Mouse (Mus musculus) cerebellum, adult 2 months (tissue): ENCODE results near the gene Pecam1. TPM values are rescaled to one million over a fixed set of nuclear protein-coding genes. Genes with fewer than 3 reads are reported as not detected.
A peak's percentile ranks its signal among the peaks of the same experiment; 100 is the strongest.
"Not testable (repeated sequence)": the region's sequence is repeated elsewhere in the genome, so short reads cannot be mapped to it uniquely, and the experiment has no call there.

Experiments
- DNase-seq, 2 experiments: peaks; one replicate each; pipeline ENCODE4 v3.0.0; 2021
- H3K27ac ChIP-seq: fragments of 200-500 bp; 2 replicates; pipeline ENCODE4 v1.5.1; 2012; ENCODE audit warnings: low read length, control low read depth, inconsistent platforms; ENCODE audit not compliant: insufficient read depth
- H3K27me3 ChIP-seq: fragments of 200-500 bp; 2 replicates; pipeline ENCODE4 v1.6.1; 2012; ENCODE audit warnings: inconsistent platforms, mild to moderate bottlenecking, low read length, moderate library complexity; ENCODE audit not compliant: control insufficient read depth, insufficient read depth
- H3K4me1 ChIP-seq: fragments of 200-500 bp; 2 replicates; pipeline ENCODE4 v1.6.1; 2011; ENCODE audit warnings: low read length; ENCODE audit not compliant: control insufficient read depth, insufficient read depth
- H3K4me3 ChIP-seq: fragments of 200-500 bp; replicated peaks from 2 replicates; pipeline ENCODE3; 2011; ENCODE audit warnings: mild to moderate bottlenecking, low read depth, low read length, control low read depth; ENCODE audit not compliant: insufficient read depth
- CTCF ChIP-seq: fragments of 200-500 bp; IDR thresholded peaks from 2 replicates; pipeline ENCODE4 v1.5.1; 2011; ENCODE audit warnings: low read depth, mild to moderate bottlenecking, control low read depth, low read length, moderate library complexity, borderline replicate concordance; ENCODE audit not compliant: insufficient read depth
- POLR2A ChIP-seq: fragments of 200-500 bp; IDR thresholded peaks from 2 replicates; pipeline ENCODE4 v1.6.1; 2011; ENCODE audit warnings: low read length, control low read depth, borderline replicate concordance; ENCODE audit not compliant: insufficient read depth
- WGBS: fragments of 180-500 bp; shearing (Covaris S2); methylation state at CpG from one replicate; pipeline ENCODE4 v1.1.7; 2018; 5-methylcytosine and 5-hydroxymethylcytosine counted together
- polyA plus RNA-seq: library from polyadenylated mRNA; depleted of rRNA; stranded (reverse); fragments of >200 nt; gene quantifications from 2 replicates; pipeline ENCODE4 v1.2.3, GENCODE M21; 2012

Gene Pecam1
- polyA plus RNA-seq, 1 experiment = 16.2 TPM

DNA sequence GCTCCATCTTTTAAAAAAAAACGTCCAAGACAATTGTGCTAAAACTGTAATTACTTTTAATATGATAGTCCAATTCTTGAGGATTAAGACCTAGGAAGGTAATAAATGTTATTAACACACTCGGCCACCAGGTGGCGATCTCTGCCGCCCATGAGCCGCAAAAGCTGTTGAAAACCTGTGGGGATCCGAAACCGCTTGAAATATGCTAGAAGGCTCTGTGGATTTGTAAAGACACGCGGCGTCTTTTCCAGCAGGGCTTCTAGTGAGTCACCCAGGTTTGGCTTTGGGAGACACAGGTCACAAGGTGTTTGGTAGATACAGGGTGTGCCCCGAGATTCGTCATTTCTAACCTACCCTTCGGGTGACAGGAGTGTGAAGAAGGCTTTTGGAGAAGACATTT is 102.1 kb downstream of the Pecam1 start:
- Histone ChIP-seq H3K27ac (no peak overlapping the region), H3K4me1 (no peaks in the 10 kb centered on the region), H3K4me3 (no peak overlapping the region), H3K27me3 (no peaks in the 10 kb centered on the region)
- TF ChIP-seq POLR2A (no peak), CTCF (peak; percentile 90)
- peak; percentile 65 to 79 for DNase-seq
- WGBS = 19% methylated on average over 13 of the region's 13 CpGs

DNA sequence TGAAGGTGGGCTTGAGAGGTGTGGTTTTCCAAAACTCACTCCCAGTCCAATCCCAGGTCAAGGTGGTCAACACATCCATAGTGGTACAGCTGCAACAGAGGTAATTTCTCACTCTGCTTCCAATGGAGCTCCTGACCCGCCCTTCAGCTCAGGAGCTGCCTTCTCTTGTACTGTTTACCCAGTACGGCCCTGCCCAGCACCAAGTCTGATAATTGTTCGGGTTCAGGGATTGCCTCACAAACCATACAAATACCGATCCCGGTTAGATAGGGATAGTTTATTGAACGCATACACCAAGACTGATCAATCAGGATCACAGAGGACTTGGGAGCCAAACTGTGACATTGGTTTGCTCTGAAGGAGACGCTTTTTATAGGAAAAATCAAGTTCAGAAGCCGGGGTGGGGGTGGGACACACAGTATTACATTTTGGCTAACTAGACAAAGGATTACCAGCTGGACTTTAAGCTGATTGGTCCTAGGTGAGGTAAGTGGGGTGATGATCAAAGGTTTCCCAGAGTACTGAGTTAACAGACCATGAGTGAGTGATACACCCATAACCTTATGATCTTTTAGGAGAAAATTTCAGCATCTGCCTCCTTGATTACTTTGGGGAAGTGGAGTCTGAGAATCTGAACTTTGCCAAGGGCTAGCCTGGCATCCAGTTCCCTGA is 107.3 kb downstream of the Pecam1 start:
- no peak for TF ChIP-seq POLR2A
- TF ChIP-seq CTCF = no peak
- H3K4me3 ChIP-seq = no peak overlapping the region
- DNase-seq = no peak

GRCm38 (mm10) chr11:106641580-106641979 is 108.8 kb downstream of the Pecam1 start:
- TF ChIP-seq POLR2A (no peak), CTCF (no peak)
- H3K27ac ChIP-seq = no peak overlapping the region
- 91% methylated on average over 1 of the region's 1 CpGs for WGBS
- DNase-seq = no peak
- no peaks in the 10 kb centered on the region; the same call in 1 of the 2 replicates for H3K4me1 ChIP-seq
- no peaks in the 10 kb centered on the region for H3K27me3 ChIP-seq
- H3K4me3 ChIP-seq = no peak overlapping the region

More for the DNA sequence above, 107.3 kb downstream of the Pecam1 start:
- Histone ChIP-seq H3K4me1 (no peaks in the 10 kb centered on the region), H3K27me3 (no peaks in the 10 kb centered on the region), H3K27ac (no peak overlapping the region)
- WGBS = 87% methylated on average over 8 of the region's 8 CpGs

DNA sequence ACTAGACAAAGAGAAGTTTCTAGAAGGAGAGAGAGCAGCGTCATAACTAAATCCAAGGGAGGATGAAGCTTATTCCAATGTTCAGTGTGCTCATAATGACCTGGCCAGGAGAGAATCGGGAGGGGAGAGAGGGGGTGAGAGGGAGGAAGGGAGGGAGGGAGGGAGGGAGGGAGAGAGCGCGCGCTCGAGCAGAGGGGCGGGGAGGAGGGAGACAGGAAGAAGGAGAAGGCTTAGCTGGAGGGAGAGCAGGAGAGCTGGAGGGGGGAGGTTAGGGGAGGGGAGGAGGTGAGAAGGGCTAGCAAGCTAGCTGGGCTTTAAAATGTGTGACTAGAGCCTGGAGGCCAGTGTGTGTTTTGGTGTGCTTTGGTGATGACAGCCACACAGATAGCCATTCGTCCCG is 110.4 kb downstream of the Pecam1 start:
- WGBS = 51% methylated on average over 9 of the region's 9 CpGs
- DNase-seq = no peak
- Histone ChIP-seq H3K4me3 (no peak overlapping the region), H3K4me1 (no peaks in the 10 kb centered on the region; the same call in 1 of the 2 replicates), H3K27ac (no peak overlapping the region), H3K27me3 (no peaks in the 10 kb centered on the region)
- TF ChIP-seq CTCF (no peak), POLR2A (no peak)

- H3K27ac ChIP-seq = no peak overlapping the region
- no peak for DNase-seq
- no peaks in the 10 kb centered on the region; the same call in 1 of the 2 replicates for H3K4me1 ChIP-seq
- WGBS = 54% methylated on average over 5 of the region's 5 CpGs
- no peak overlapping the region for H3K4me3 ChIP-seq
- H3K27me3 ChIP-seq = no peaks in the 10 kb centered on the region
- TF ChIP-seq CTCF (no peak), POLR2A (no peak)
These were observed 111.1 kb downstream of the Pecam1 start for GRCm38 (mm10) chr11:106639356-106639692.

DNA sequence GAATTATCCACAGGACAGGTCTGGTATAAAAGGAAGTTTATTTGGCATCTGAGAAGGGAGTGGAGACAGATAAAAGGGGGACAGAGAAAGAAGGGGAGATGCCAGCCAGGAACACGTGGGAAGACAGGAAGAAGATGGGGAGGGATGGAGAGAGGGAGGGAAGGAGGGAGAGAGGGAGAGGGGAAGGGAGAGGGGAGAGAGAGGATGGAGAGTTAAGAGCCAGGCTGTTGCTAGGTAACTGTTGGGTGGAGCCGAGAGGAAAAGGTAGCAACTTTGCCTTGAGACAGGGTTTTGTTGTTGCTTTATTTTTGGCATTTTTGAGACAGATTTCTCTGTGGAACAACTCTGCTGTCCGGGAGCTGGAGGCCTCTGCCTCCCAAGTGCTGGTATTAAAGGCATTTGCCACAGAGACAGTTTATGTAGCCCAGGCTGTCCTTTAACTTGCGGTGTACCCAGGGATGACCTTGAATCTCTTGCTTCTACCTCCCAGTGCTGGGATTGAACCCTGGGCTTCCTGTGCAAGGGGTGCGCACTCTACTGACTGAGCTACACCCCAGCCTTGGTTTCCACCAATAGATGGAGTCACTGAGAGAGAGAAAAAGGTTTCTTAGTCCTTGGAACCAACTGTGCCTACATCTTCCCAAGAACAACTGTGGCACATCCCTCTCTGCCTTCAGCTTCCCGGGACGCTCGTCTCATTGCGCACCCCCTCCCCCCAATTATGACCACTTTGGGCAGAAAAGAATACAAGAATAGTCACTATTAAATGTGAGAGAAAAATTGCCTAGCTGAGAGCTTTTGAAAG is 111.7 kb downstream of the Pecam1 start:
- no peak for TF ChIP-seq POLR2A
- no peak for TF ChIP-seq CTCF
- DNase-seq = no peak
- WGBS = 60% methylated on average over 9 of the region's 9 CpGs
- Histone ChIP-seq H3K27me3 (no peaks in the 10 kb centered on the region), H3K4me3 (no peak overlapping the region), H3K4me1 (no peaks in the 10 kb centered on the region; the same call in 1 of the 2 replicates), H3K27ac (no peak overlapping the region)

GRCm38 (mm10) chr11:106637754-106638153 is 112.7 kb downstream of the Pecam1 start:
- DNase-seq = no peak
- Histone ChIP-seq H3K27ac (no peak overlapping the region), H3K4me3 (no peak overlapping the region), H3K4me1 (no peaks in the 10 kb centered on the region; the same call in 1 of the 2 replicates), H3K27me3 (no peaks in the 10 kb centered on the region)
- TF ChIP-seq POLR2A = no peak
- no peak for TF ChIP-seq CTCF
- 35% methylated on average over 7 of the region's 7 CpGs for WGBS

DNA sequence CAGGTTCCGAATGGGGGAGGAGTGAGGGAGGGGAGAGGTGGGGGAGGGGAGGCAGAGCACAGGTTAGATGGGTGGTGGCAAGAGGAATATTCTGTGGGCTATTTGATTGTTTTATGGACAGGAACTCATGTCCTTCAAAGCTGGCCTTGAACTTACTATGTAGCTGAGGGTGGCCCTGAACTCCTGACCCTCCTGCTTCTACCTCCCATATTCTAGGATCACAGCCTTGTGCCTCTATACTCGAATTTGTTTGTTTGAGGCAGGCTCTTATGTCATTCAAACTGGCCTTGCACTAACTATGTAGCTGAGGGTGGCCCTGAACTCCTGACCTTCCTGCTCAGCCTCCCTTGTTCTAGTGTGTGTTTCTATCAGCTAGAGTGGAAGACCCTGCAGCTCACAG is 114.5 kb downstream of the Pecam1 start:
- TF ChIP-seq CTCF (no peak), POLR2A (no peak)
- Histone ChIP-seq H3K4me3 (no peak overlapping the region), H3K27ac (no peak overlapping the region), H3K4me1 (no peaks in the 10 kb centered on the region; the same call in 1 of the 2 replicates), H3K27me3 (no peaks in the 10 kb centered on the region)
- DNase-seq = no peak
- WGBS = 62% methylated on average over 2 of the region's 2 CpGs

- not testable (repeated sequence) for H3K4me3 ChIP-seq, H3K27me3 ChIP-seq, H3K27ac ChIP-seq, H3K4me1 ChIP-seq, DNase-seq
- 94% methylated on average over 3 of the region's 3 CpGs for WGBS
These were observed 116.3 kb downstream of the Pecam1 start for GRCm38 (mm10) chr11:106634175-106634574.
